Comparison of ENCODE assay signal across 30 mouse cellular contexts in the genomic region with DNA sequence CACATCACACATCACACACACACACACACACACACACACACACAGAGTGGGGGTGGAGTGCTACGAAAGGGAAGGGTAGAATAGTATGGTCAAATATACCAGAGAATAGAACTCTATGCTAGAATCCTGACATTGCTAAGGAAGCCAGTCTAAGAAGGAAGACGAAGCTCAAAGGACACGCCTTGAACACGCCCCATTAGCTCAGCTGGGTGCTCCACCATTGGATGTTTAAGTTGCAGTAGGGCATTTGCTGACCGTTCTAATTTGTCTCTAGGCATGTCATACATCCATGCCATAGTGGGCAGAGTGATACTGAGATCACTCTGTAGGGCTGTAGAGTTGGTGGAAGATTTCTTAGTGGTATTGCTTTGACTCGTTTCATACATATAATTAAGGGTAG. TPM values are rescaled to one million over a fixed set of nuclear protein-coding genes. Genes with fewer than 3 reads are reported as not detected.
DNase-seq lines count a peak whose midpoint lies in the region; ATAC-seq and TF ChIP-seq lines count a peak whose summit lies in the region.
"Had no signal": no experiment of that assay in that cellular context is flagged by ENCODE, and none has a peak within 500 bp of the region (broad histone marks: within the 10 kb centered on the region; RNA-seq: fewer than 3 reads in every experiment).

No protein-coding gene starts in this region.

- DNase-seq in midbrain, embryonic 11.5 days (ENCODE audit: low spot score, missing footprints): peak; percentile 47
- DNase-seq in MEL (ENCODE audit: low read depth, low spot score): peak; percentile 35
- DNase-seq in limb, embryonic 10.5 days (ENCODE audit: low spot score): peak; percentile 26
- DNase-seq in embryo, embryonic 10.5 days (ENCODE audit: low spot score): no peak
- no peak for DNase-seq in urinary bladder, postnatal 10 days (ENCODE audit: low spot score)
- DNase-seq: adrenal gland, adult 8-10 months; adrenal gland, postnatal 14 days; adrenal gland, postnatal 36 days; B cell, adult 2 months; cerebellum, adult 11-12 months; cerebellum, adult 2 months; cerebellum, adult 9-10 months; cerebellum, postnatal 10 days; cerebellum, postnatal 25 days; embryo, embryonic 11 days had no signal

- no peaks in the 10 kb centered on the region for H3K79me2 ChIP-seq in MEL (ENCODE audit: control insufficient read depth, insufficient read depth, low read length, poor library complexity)

- H3K27me3 ChIP-seq in midbrain, embryonic 11.5 days (ENCODE audit: control insufficient read depth, insufficient read depth, low read length): no peaks in the 10 kb centered on the region
- no peaks in the 10 kb centered on the region for H3K27me3 ChIP-seq in midbrain, embryonic 16.5 days (ENCODE audit: control insufficient read depth, insufficient read depth, low read depth, low read length)
- peaks cover 9 to 11% of the 10 kb centered on the region in 2 experiments for H3K27me3 ChIP-seq in MEL (ENCODE audit: control insufficient read depth in 1 of 2, insufficient read depth in 2 of 2, low read length in 2 of 2)
- H3K27me3 ChIP-seq in limb, embryonic 10.5 days (ENCODE audit: low read depth, poor library complexity, severe bottlenecking): no peaks in the 10 kb centered on the region
- H3K27me3 ChIP-seq: CH12.LX; embryonic facial prominence, embryonic 13.5 days; embryonic facial prominence, embryonic 15.5 days; forebrain, embryonic 12.5 days had no signal

- H3K4me3 ChIP-seq in midbrain, embryonic 11.5 days (ENCODE audit: low read depth, low read length): no peak overlapping the region
- H3K4me3 ChIP-seq in midbrain, embryonic 16.5 days (ENCODE audit: low read depth, low read length): no peak overlapping the region
- H3K4me3 ChIP-seq in MEL (ENCODE audit: control insufficient read depth in 1 of 2, insufficient read depth in 1 of 2, low read depth in 2 of 2, low read length in 2 of 2): no peak overlapping the region
- H3K4me3 ChIP-seq in limb, embryonic 10.5 days: no peak overlapping the region
- H3K4me3 ChIP-seq: embryonic facial prominence, embryonic 13.5 days; embryonic facial prominence, embryonic 15.5 days; erythroblast, embryonic 14.5 days; forebrain, embryonic 10.5 days; forebrain, embryonic 12.5 days had no signal

- H3K27ac ChIP-seq in midbrain, embryonic 11.5 days (ENCODE audit: low read depth, low read length): no peak overlapping the region
- H3K27ac ChIP-seq in midbrain, embryonic 16.5 days (ENCODE audit: low read length): no peak overlapping the region
- no peak overlapping the region for H3K27ac ChIP-seq in MEL (ENCODE audit: control insufficient read depth, low read depth, low read length)
- H3K27ac ChIP-seq in limb, embryonic 10.5 days: no peak overlapping the region
- H3K27ac ChIP-seq: embryonic facial prominence, embryonic 13.5 days; embryonic facial prominence, embryonic 15.5 days; forebrain, embryonic 10.5 days; forebrain, embryonic 12.5 days had no signal

- no peaks in the 10 kb centered on the region for H3K9me3 ChIP-seq in midbrain, embryonic 11.5 days (ENCODE audit: control insufficient read depth, low read length)
- no peaks in the 10 kb centered on the region for H3K9me3 ChIP-seq in midbrain, embryonic 16.5 days (replicated peaks; ENCODE audit: control insufficient read depth, low read length, poor library complexity, severe bottlenecking)
- H3K9me3 ChIP-seq in MEL (replicated peaks; ENCODE audit: insufficient read depth, low read length): no peaks in the 10 kb centered on the region
- no peaks in the 10 kb centered on the region for H3K9me3 ChIP-seq in limb, embryonic 10.5 days (replicated peaks)
- H3K9me3 ChIP-seq: embryonic facial prominence, embryonic 13.5 days; embryonic facial prominence, embryonic 15.5 days; forebrain, embryonic 10.5 days; forebrain, embryonic 12.5 days; G1E had no signal

- WGBS in midbrain, embryonic 11.5 days: 83% methylated on average over 6 of the region's 6 CpGs
- 86% methylated on average over 6 of the region's 6 CpGs for WGBS in midbrain, embryonic 16.5 days
- WGBS in limb, embryonic 10.5 days: 83% methylated on average over 6 of the region's 6 CpGs

- H3K4me2 ChIP-seq in midbrain, embryonic 11.5 days: no peak overlapping the region
- no peak overlapping the region for H3K4me2 ChIP-seq in midbrain, embryonic 16.5 days (ENCODE audit: low read length)
- H3K4me2 ChIP-seq: embryonic facial prominence, embryonic 13.5 days; embryonic facial prominence, embryonic 15.5 days; forebrain, embryonic 12.5 days had no signal

- no peaks in the 10 kb centered on the region for H3K4me1 ChIP-seq in midbrain, embryonic 11.5 days (ENCODE audit: control insufficient read depth, insufficient read depth, low read length)
- H3K4me1 ChIP-seq in midbrain, embryonic 16.5 days (ENCODE audit: control insufficient read depth, insufficient read depth, low read length): no peaks in the 10 kb centered on the region
- H3K4me1 ChIP-seq in MEL (ENCODE audit: control insufficient read depth in 1 of 2, insufficient read depth in 2 of 2, low read length in 2 of 2): peaks cover 2 to 3% of the 10 kb centered on the region in 2 experiments; a peak in 2 of 4 replicates
- H3K4me1 ChIP-seq in limb, embryonic 10.5 days: peaks cover 19% of the 10 kb centered on the region
- H3K4me1 ChIP-seq: embryonic facial prominence, embryonic 15.5 days; forebrain, embryonic 12.5 days had no signal

- H3K36me3 ChIP-seq in midbrain, embryonic 11.5 days (ENCODE audit: control insufficient read depth, insufficient read depth, low read length): no peaks in the 10 kb centered on the region
- H3K36me3 ChIP-seq in midbrain, embryonic 16.5 days (ENCODE audit: control insufficient read depth, insufficient read depth, low read length): no peaks in the 10 kb centered on the region
- H3K36me3 ChIP-seq in MEL (ENCODE audit: control insufficient read depth in 1 of 2, insufficient read depth in 2 of 2, low read length in 2 of 2): 0 out of 4 replicates have a peak, but pooled peaks cover 0 to 3% of the 10 kb centered on the region in 2 experiments
- no peaks in the 10 kb centered on the region for H3K36me3 ChIP-seq in limb, embryonic 10.5 days
- H3K36me3 ChIP-seq: embryonic facial prominence, embryonic 13.5 days; embryonic facial prominence, embryonic 15.5 days; forebrain, embryonic 10.5 days; forebrain, embryonic 12.5 days; G1E had no signal

- H3K9ac ChIP-seq in midbrain, embryonic 11.5 days (ENCODE audit: low read length): no peak overlapping the region
- H3K9ac ChIP-seq in midbrain, embryonic 16.5 days (ENCODE audit: low read depth, low read length): no peak overlapping the region
- no peak overlapping the region for H3K9ac ChIP-seq in MEL (ENCODE audit: control insufficient read depth, low read depth, low read length, poor library complexity, severe bottlenecking)
- H3K9ac ChIP-seq: embryonic facial prominence, embryonic 13.5 days; embryonic facial prominence, embryonic 15.5 days; forebrain, embryonic 12.5 days had no signal

- TF ChIP-seq POLR2A in MEL (IDR thresholded peaks at IDR 0.05; ENCODE audit: control insufficient read depth in 1 of 2, insufficient read depth in 1 of 2, low read depth in 1 of 2, low read length in 2 of 2, poor library complexity in 1 of 2): no peak

- no peak for TF ChIP-seq RAD21 in MEL (IDR thresholded peaks at IDR 0.05; ENCODE audit: low read depth, low read length)

- TF ChIP-seq EP300 in MEL (IDR thresholded peaks at IDR 0.05; ENCODE audit: low read depth in 1 of 2, low read length in 2 of 2): no peak

- no peak for ATAC-seq in midbrain, embryonic 11.5 days (ENCODE audit: low FRiP score)
- no peak for ATAC-seq in midbrain, embryonic 16.5 days
- ATAC-seq: activated CD4-positive, CD25-positive, alpha-beta regulatory T cell, adult 4 months; CD4-positive, CD25-positive, alpha-beta regulatory T cell, adult 4 months; forebrain, embryonic 14.5 days; forebrain, embryonic 16.5 days; Patski had no signal

- no peak for TF ChIP-seq CTCF in MEL (IDR thresholded peaks at IDR 0.05 in 2 of 3, conservative IDR thresholded peaks at IDR 0.05 in 1 of 3; ENCODE audit: control insufficient read depth in 1 of 3, insufficient read depth in 1 of 3, low read depth in 2 of 3, low read length in 3 of 3, poor library complexity in 1 of 3, severe bottlenecking in 1 of 3)

TF ChIP-seq in MEL, 35 proteins besides CTCF, POLR2A, EP300 and RAD21 (continues in another document):
- no peak for TF ChIP-seq POLR2AphosphoS2 (IDR thresholded peaks at IDR 0.05; ENCODE audit: low read length)
- no peak for TF ChIP-seq UBTF (IDR thresholded peaks at IDR 0.05; ENCODE audit: borderline replicate concordance, insufficient read depth, low read depth, low read length)
- no peak for TF ChIP-seq ZKSCAN1 (IDR thresholded peaks at IDR 0.05; ENCODE audit: low read depth, low read length)
- TF ChIP-seq MXI1 (IDR thresholded peaks at IDR 0.05; ENCODE audit: low read depth, low read length): no peak
- no peak for TF ChIP-seq JUND (IDR thresholded peaks at IDR 0.05; ENCODE audit: low read depth, low read length)
- no peak for TF ChIP-seq POLR2AphosphoS5 (IDR thresholded peaks at IDR 0.05; ENCODE audit: borderline replicate concordance, low read depth, low read length)
- no peak for TF ChIP-seq MYB (IDR thresholded peaks at IDR 0.05; ENCODE audit: low read depth, low read length)

RNA-seq across cellular contexts. Expression of a gene that starts 32.0 kb away (rescaled TPM):
- 0.10 and 0.12 TPM in 2 replicates for polyA plus RNA-seq in midbrain, embryonic 11.5 days (2014; fragmentation: Nextera tagmentation; extraction: Ambion mirVana)
- 0.24 and 0.62 TPM in 2 replicates for polyA plus RNA-seq in midbrain, embryonic 16.5 days (2015; fragmentation: Nextera tagmentation; extraction: Ambion mirVana)
- total RNA-seq in MEL (2012; rRNA removed): not detected in 2 replicates
- polyA plus RNA-seq in MEL (2012; ENCODE audit: insufficient read depth in 1 of 2, insufficient read length in 2 of 2, low read depth in 1 of 2, low replicate concordance in 2 of 2, missing spikeins in 1 of 2): not detected
- polyA plus RNA-seq in limb, embryonic 10.5 days (2016; fragmentation: Nextera tagmentation; extraction: Ambion mirVana): 1.5 and 2.1 TPM in 2 replicates
- total RNA-seq: adrenal gland, adult 18-20 months; adrenal gland, adult 8-10 months; adrenal gland, postnatal 14 days; CH12.LX; G1E had no signal
- polyA plus RNA-seq: activated CD4-positive, CD25-positive, alpha-beta regulatory T cell, adult 4 months; CD4-positive, CD25-positive, alpha-beta regulatory T cell, adult 4 months; erythroblast, embryonic 14.5 days; forebrain, embryonic 10.5 days; G1E; Patski had no signal

RNA-seq across cellular contexts. Expression of a gene that starts 35.6 kb away (rescaled TPM):
- polyA plus RNA-seq in midbrain, embryonic 11.5 days (2014; fragmentation: Nextera tagmentation; extraction: Ambion mirVana): 20.4 and 23.3 TPM in 2 replicates
- polyA plus RNA-seq in midbrain, embryonic 16.5 days (2015; fragmentation: Nextera tagmentation; extraction: Ambion mirVana): 40.0 and 47.5 TPM in 2 replicates
- 3.6 and 4.1 TPM in 2 replicates for total RNA-seq in MEL (2012; rRNA removed)
- 1 to 10 TPM in 1 of 2 experiments, not detected in 1; 8.4 TPM for polyA plus RNA-seq in MEL (2012; ENCODE audit: insufficient read depth in 1 of 2, insufficient read length in 2 of 2, low read depth in 1 of 2, low replicate concordance in 2 of 2, missing spikeins in 1 of 2)
- polyA plus RNA-seq in limb, embryonic 10.5 days (2016; fragmentation: Nextera tagmentation; extraction: Ambion mirVana): 22.3 and 26.5 TPM in 2 replicates
- polyA plus RNA-seq: erythroblast, embryonic 14.5 days had no signal

RNA-seq across cellular contexts. Expression of a gene that starts 50.9 kb away (rescaled TPM):
- polyA plus RNA-seq in midbrain, embryonic 11.5 days (2014; fragmentation: Nextera tagmentation; extraction: Ambion mirVana): 0.04 TPM in 1 of 2 replicates, not detected in the other
- polyA plus RNA-seq in midbrain, embryonic 16.5 days (2015; fragmentation: Nextera tagmentation; extraction: Ambion mirVana): not detected in 2 replicates
- 0.82 and 1.1 TPM in 2 replicates for total RNA-seq in MEL (2012; rRNA removed)
- 1 to 10 TPM in 1 of 2 experiments, not detected in 1; 1.1 TPM for polyA plus RNA-seq in MEL (2012; ENCODE audit: insufficient read depth in 1 of 2, insufficient read length in 2 of 2, low read depth in 1 of 2, low replicate concordance in 2 of 2, missing spikeins in 1 of 2)
- polyA plus RNA-seq in limb, embryonic 10.5 days (2016; fragmentation: Nextera tagmentation; extraction: Ambion mirVana): 0.04 TPM in 1 of 2 replicates, not detected in the other
- total RNA-seq: adrenal gland, adult 8-10 months; adrenal gland, postnatal 14 days; adrenal gland, postnatal 36 days had no signal
- polyA plus RNA-seq: cerebellum, adult 2 months; cortical plate, adult 2 months; embryonic facial prominence, embryonic 13.5 days; embryonic facial prominence, embryonic 15.5 days; erythroblast, embryonic 14.5 days; forebrain, embryonic 10.5 days; forebrain, embryonic 12.5 days; forebrain, embryonic 14.5 days; forebrain, embryonic 16.5 days; Patski had no signal

Comparison
In these comparisons a context has a peak if more than half of its experiments do, and no peak if none do; other contexts are left out.
1. DNase-seq: peak in midbrain, embryonic 11.5 days (single experiment), MEL (single experiment) and limb, embryonic 10.5 days (single experiment); none in embryo, embryonic 10.5 days (single experiment) and urinary bladder, postnatal 10 days (single experiment).